Mouse (Mus musculus) fat pad, adult 2 months (tissue): ENCODE data around the gene 9330159F19Rik.

Experiments
- DNase-seq: peaks from one replicate; pipeline ENCODE4 v3.0.0-alpha.2; 2011; ENCODE audit warnings: low read depth, low spot score; ENCODE audit errors: extremely low read depth

The 9330159F19Rik gene

GRCm38 (mm10) chr10:29211453-29211852 lies at the start of gene 9330159F19Rik:
TSS of gene 9330159F19Rik (plus strand) at chr10:29211606.
- no peak for DNase-seq

GRCm38 (mm10) chr10:29161664-29162063 lies 49.7 kb upstream of the 9330159F19Rik start:
- no peak for DNase-seq

- DNase-seq: no peak
Observed at GRCm38 (mm10) chr10:29173778-29174177, 37.6 kb upstream of the 9330159F19Rik start.

- DNase-seq: no peak
Observed at GRCm38 (mm10) chr10:29175656-29176055, 35.8 kb upstream of the 9330159F19Rik start.

- peak; percentile 14 for DNase-seq
Observed at GRCm38 (mm10) chr10:29176881-29177280, 34.5 kb upstream of the 9330159F19Rik start.

- DNase-seq: no peak
Observed at GRCm38 (mm10) chr10:29178003-29178402, 33.4 kb upstream of the 9330159F19Rik start.

GRCm38 (mm10) chr10:29180210-29180609 lies 31.2 kb upstream of the 9330159F19Rik start:
- DNase-seq: no peak

GRCm38 (mm10) chr10:29181046-29181445 lies 30.4 kb upstream of the 9330159F19Rik start:
- DNase-seq: no peak

GRCm38 (mm10) chr10:29193769-29194168 lies 17.6 kb upstream of the 9330159F19Rik start:
- no peak for DNase-seq

GRCm38 (mm10) chr10:29196811-29197210 lies 14.6 kb upstream of the 9330159F19Rik start:
- DNase-seq: no peak

- DNase-seq: no peak
Observed at GRCm38 (mm10) chr10:29198642-29199041, 12.8 kb upstream of the 9330159F19Rik start, which contains the start of gene Gm49353. TSS of gene Gm49353 (plus strand) at chr10:29198954.

- DNase-seq: no peak
Observed at GRCm38 (mm10) chr10:29199835-29200234, 11.6 kb upstream of the 9330159F19Rik start.

GRCm38 (mm10) chr10:29200609-29201008 lies 10.8 kb upstream of the 9330159F19Rik start:
- no peak for DNase-seq

GRCm38 (mm10) chr10:29206730-29207129 lies 4.7 kb upstream of the 9330159F19Rik start:
- no peak for DNase-seq

GRCm38 (mm10) chr10:29208735-29209134 lies 2.7 kb upstream of the 9330159F19Rik start:
- no peak for DNase-seq

- DNase-seq: peak; percentile 74
Observed at GRCm38 (mm10) chr10:29213534-29214100, 2.2 kb downstream of the 9330159F19Rik start.

GRCm38 (mm10) chr10:29216957-29217356 lies 5.6 kb downstream of the 9330159F19Rik start:
- DNase-seq: no peak

- DNase-seq: no peak
Observed at GRCm38 (mm10) chr10:29217451-29217850, 6.0 kb downstream of the 9330159F19Rik start.

GRCm38 (mm10) chr10:29225329-29225728 lies 13.9 kb downstream of the 9330159F19Rik start:
- peak; percentile 85 for DNase-seq

- DNase-seq: no peak
Observed at GRCm38 (mm10) chr10:29231208-29231607, 19.8 kb downstream of the 9330159F19Rik start.
